Mouse (Mus musculus) embryo, embryonic 11.5 days (tissue): Measurements from ENCODE around the gene Ccn6.

ENCODE experiments used
- DNase-seq: peaks from one replicate; pipeline ENCODE4 v3.0.0-alpha.2; 2012; ENCODE audit warnings: low read depth, low spot score

The Ccn6 gene

GRCm38 (mm10) chr10:39161406-39161805 lies 2.2 kb downstream of the Ccn6 start:
- no peak for DNase-seq

GRCm38 (mm10) chr10:39158306-39158705 lies 5.3 kb downstream of the Ccn6 start:
- no peak for DNase-seq

DNA sequence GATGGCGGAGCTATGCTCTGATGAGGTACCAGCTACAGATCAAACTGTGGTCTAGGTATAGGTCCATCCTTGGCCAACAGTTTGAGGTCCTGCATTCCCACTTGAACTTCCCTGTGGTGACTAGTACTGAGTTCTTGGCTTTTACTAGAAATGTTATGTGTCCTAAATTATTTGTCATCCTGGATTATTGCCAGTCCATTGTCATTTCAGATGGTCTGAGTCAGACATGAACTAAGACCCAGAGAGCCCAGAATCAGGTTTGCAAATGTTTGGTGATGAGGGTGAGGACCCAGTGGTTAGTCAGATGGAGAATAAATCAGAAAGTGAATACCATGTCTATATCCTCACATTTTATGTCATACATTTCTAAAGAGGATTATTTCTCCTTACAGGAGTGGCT lies 6.3 kb downstream of the Ccn6 start:
- no peak for DNase-seq

DNA sequence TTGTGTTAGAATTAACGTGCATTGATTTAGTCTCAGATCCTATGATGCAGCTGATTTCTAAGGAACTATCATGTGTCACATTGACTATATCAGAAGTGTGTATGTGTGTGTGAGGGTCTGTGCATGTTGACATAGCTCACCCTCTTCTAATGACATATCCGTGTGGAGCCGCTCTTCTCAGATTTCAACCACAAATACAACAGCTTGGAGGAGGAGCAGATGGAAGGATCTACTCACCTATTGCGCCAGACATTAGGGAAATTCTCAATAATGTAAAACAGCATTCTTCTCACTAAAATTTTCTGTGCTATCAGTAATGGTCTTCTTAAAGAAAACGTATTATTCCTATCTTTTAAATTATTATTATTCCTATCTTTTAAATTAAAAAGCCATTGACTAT lies 6.9 kb downstream of the Ccn6 start:
- no peak for DNase-seq

DNA sequence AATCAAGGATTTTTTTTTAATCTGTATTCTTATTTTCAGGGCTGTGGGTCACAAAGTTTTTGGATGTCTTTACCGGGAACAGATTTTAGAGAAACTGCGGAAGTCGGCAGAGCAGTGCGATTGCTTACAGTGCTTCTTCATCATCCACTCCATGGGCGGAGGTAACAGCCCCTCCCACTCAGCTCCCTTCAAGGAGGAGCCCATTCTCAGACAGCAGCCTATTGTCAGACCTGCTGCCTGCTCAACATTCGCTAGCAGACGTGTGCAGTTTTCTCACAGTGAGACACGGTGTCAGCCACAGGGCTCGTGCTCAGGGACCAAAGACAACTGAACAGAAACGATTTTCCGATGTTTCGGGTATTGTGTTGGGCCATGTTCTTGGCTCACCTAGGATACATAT lies 21.4 kb downstream of the Ccn6 start:
- no peak for DNase-seq

DNA sequence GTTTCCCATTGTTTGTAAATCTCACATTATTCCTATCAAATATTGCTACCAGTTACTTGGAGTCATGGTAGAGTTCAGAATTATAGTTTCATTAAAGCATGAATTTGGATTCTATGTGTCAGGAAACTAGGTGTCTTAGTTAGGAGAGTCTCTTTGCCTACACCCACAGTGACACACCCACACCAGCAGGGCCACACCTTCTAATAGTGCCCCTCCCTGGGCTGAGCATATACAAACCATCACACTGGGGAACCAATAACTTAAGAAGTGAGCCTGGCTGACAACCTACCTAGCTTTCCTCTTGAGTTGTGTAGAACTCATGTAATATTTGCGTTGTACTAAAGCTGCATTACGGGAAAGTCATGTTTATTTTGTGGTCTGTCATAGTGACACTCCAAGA lies 22.2 kb downstream of the Ccn6 start:
- DNase-seq = no peak

- DNase-seq = no peak
Measured at GRCm38 (mm10) chr10:39140843-39141242, 22.8 kb downstream of the Ccn6 start.

GRCm38 (mm10) chr10:39138761-39139160 lies 24.8 kb downstream of the Ccn6 start:
- DNase-seq = no peak

DNA sequence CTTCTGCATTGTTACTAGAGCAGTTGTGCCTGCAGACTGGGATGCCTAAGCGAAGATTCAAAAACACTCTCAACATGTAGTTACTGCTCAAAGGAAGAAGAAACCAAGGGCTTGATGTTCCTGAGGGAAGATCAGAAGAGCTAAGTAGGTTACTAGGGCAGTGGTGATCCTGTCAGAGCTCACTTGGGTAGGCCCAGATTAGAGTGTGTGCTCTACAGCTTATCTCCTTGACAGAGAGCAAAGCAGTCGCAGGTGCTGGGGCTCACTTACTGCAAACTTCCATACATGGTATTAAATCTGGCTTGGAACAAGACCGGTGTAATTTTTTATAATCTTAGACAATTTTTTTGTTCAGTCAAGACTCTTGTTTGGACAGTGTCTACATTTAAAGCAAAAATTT lies 25.8 kb downstream of the Ccn6 start:
- no peak for DNase-seq

DNA sequence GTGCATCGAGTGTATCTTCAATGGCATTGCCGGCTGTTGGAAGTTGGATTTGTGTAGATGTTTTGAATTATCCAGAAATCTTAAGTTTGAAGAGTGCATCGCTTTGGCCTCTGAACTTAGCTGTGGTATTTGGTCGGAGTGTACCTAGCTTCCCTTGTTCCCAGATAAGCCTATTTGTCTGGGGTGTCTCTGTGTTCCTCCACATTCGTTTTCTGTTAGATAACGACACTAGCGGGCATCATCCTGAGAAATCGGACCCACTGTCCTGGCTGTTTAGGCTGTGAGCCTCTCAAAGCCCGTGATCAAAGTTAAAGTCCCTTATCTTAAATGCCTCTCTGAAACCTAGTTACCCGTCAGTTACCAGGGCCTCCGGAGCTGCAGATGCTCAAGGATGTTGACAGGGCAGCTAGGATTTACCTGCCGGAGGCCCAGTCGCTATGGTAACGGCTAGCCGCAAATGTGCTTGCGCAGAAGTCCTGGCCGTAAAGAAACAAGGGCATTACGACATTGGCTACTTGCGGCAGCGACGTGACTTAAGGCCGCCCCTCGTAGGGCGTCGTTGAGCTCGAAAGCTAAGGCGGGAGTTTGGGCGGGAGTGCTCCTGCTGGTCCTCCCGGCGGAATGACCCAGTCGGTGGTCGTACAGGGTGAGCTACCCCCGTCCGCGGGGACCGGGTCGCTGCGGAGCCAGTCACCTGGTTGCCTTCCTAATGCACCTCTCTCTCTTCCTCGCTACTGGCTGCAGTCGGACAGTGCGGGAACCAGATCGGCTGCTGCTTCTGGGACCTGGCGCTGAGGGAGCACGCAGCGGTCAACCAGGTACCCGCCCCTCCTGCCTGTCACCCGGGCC lies 29.9 kb downstream of the Ccn6 start, which contains the start of the genes Fam229b and Tube1:
Fam229b (minus strand) TSS at position 453 of the 849 bp plus-strand sequence.
Tube1 (plus strand) TSS at position 515 of the 849 bp plus-strand sequence.
- DNase-seq = peak; percentile 86

GRCm38 (mm10) chr10:39121412-39121811 lies 42.2 kb downstream of the Ccn6 start:
- DNase-seq = no peak

- no peak for DNase-seq
Measured at GRCm38 (mm10) chr10:39109489-39109874, 54.1 kb downstream of the Ccn6 start.

- no peak for DNase-seq
Measured at GRCm38 (mm10) chr10:39108837-39109488, 54.6 kb downstream of the Ccn6 start.

DNA sequence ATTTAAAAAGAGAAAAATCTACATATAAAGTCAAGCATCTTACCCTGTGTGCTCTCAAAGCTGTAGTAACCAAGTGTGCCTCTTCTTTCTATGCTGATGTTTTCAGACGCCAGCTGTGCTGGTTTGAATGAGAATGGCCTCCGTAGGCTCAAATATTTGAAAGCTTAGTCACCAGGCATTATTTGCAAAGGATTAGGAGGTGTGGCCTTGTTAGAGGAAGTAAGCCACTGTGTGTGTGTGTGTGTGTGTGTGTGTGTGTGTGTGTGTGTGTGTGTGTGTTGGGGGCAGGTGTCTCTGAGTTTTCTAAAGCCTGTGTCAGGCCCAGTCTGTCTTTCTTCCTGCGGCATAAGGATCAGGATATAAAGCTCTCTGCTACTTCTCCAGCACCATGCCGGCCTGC lies 56.7 kb downstream of the Ccn6 start:
- no peak for DNase-seq

GRCm38 (mm10) chr10:39106413-39106812 lies 57.2 kb downstream of the Ccn6 start:
- no peak for DNase-seq

GRCm38 (mm10) chr10:39104803-39105449 lies 58.7 kb downstream of the Ccn6 start:
- DNase-seq = no peak
